Mouse (Mus musculus) kidney, adult 8-10 months (tissue): Measurements from ENCODE around the gene Foxd3.

Source experiments
- DNase-seq, 2 experiments: peaks; one replicate each; pipeline ENCODE4 v3.0.0; 2022

Foxd3 gene

GRCm38 (mm10) chr4:99657831-99658470 is 1.9 kb downstream of the Foxd3 start:
- DNase-seq: no peak

GRCm38 (mm10) chr4:99658881-99659280 is 2.8 kb downstream of the Foxd3 start:
- no peak for DNase-seq

GRCm38 (mm10) chr4:99659361-99660072 is 3.4 kb downstream of the Foxd3 start:
- DNase-seq: no peak

GRCm38 (mm10) chr4:99660073-99660611 is 4.0 kb downstream of the Foxd3 start:
- no peak for DNase-seq

GRCm38 (mm10) chr4:99660981-99661380 is 4.9 kb downstream of the Foxd3 start:
- DNase-seq: peak in 1 of 2 experiments; percentile 66

- DNase-seq: no peak
These were observed 5.9 kb downstream of the Foxd3 start for GRCm38 (mm10) chr4:99661956-99662355.

- DNase-seq: no peak
These were observed 6.3 kb downstream of the Foxd3 start for GRCm38 (mm10) chr4:99662431-99662830.

GRCm38 (mm10) chr4:99662841-99663567 is 6.9 kb downstream of the Foxd3 start:
- DNase-seq: no peak

- DNase-seq: no peak
These were observed 7.6 kb downstream of the Foxd3 start for GRCm38 (mm10) chr4:99663710-99664109.

GRCm38 (mm10) chr4:99670203-99670851 is 14.2 kb downstream of the Foxd3 start:
- no peak for DNase-seq

GRCm38 (mm10) chr4:99675191-99675590 is 19.1 kb downstream of the Foxd3 start:
- DNase-seq: no peak

GRCm38 (mm10) chr4:99683941-99684340 is 27.8 kb downstream of the Foxd3 start:
- no peak for DNase-seq

- no peak for DNase-seq
These were observed 30.2 kb downstream of the Foxd3 start for GRCm38 (mm10) chr4:99686308-99686707.
